Mouse (Mus musculus) T-helper 1 cell (primary cell): ENCODE data around the gene Aox4.

ENCODE experiments used
- in situ Hi-C: fragments of 300-600 bp; cut with MboI, MseI; formaldehyde crosslinking; loops from one replicate; pipeline ENCODE4 v1.15.1; 2025; ENCODE audit warnings: high pct_unique_total_duplicates

The Aox4 gene

DNA sequence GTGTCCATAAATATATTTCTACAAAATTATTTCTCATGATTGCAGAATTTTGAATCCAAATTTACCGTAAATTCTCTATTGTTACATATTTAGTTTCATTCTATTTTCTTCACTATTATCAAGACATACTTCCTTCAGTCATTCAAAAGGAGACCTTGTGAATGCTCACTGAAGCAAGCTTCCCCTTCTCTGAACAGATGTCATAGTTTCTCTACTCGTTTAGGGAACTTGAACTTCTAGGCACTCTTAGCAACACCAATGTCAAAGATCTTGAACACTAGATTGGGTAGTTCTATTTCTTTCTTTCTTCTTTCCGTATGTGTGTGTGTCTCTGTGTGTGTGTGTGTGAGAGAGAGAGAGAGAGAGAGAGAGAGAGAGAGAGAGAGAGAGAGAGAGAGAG lies 34.3 kb downstream of the Aox4 start:
- in situ Hi-C loops, result no loop called here

GRCm38 (mm10) chr1:58248518-58248917 lies 38.3 kb downstream of the Aox4 start:
- in situ Hi-C loops, result no loop called here

DNA sequence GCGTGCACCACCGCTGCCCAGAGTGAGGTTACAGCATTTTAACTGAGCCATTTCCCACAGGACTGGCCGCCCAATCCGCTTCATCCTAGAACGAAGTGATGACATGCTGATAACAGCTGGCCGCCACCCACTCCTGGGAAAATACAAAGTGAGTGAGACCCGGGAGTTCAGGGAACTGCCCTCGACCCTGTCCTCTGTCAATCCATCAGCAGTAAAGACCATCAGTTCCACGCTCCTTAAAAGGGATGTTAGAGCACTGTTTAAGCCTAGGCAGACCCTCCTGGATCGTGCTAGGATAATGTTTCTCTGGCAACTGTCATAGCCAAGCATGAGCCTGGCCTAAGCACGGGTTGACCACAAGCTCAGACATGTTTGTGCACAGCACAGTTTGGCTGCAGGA lies 43.3 kb downstream of the Aox4 start:
- in situ Hi-C loops, result no loop called here

- in situ Hi-C loops, result no loop called here
Measured at GRCm38 (mm10) chr1:58257195-58257991, 47.2 kb downstream of the Aox4 start.

DNA sequence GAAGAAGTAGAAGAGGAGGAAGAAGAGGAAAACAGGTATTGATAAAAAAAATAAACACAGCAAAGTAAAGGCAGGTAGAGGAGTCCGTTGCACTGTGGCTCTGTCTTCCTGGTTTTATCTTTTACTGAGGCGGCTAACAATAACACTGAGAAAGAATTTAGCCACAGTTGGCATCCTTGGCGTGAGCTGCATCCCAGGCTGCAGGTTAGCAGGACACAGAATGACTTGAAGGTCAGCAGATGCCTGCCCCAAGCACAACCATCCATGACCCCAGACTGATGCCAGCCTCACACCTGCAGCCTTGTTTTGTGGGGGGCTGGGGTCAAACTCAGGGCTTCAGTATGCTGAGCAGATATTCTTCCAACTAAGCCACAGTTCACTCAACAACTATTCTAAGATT lies 50.1 kb downstream of the Aox4 start:
- in situ Hi-C loops, result no loop called here

GRCm38 (mm10) chr1:58268231-58268630 lies 58.0 kb downstream of the Aox4 start:
- in situ Hi-C loops, result no loop called here

DNA sequence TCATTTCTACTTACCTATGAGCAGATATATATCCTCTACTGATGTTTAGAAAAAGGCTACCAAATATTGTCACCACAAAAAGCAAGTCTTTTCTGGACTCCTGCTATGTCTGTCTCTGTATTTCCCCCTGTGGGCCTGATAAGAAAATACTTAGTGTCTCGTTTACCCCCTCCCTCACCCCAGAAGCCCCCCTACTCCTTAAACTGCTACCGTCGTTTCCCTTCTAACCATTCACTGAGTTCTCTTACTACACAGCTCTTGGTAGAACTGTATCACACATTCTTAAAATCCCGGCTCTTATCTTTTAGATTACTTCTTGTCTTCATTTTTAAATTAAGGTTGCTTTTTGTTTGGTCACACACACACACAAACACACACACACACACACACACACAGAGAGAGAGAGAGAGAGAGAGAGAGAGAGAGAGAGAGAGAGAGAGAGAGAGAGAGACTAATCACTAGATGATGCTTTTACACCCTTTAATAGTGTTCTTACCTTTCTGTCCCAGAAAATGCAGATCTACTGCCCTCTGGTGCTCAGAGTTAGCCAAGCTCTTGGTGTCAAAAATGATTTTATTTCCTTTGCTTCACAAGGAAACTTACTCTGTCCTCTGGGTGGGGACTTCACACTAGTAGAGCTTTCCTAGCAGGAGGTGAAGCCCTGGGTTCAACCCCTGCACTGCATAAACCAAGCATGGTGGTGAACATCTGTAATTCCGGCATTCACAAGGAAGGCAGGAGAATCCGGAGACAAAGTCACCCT lies 60.8 kb downstream of the Aox4 start:
- in situ Hi-C loops, result loop anchor here (10.0 kb wide), 1 partner anchor 116 kb away; no protein-coding TSS in a partner anchor

DNA sequence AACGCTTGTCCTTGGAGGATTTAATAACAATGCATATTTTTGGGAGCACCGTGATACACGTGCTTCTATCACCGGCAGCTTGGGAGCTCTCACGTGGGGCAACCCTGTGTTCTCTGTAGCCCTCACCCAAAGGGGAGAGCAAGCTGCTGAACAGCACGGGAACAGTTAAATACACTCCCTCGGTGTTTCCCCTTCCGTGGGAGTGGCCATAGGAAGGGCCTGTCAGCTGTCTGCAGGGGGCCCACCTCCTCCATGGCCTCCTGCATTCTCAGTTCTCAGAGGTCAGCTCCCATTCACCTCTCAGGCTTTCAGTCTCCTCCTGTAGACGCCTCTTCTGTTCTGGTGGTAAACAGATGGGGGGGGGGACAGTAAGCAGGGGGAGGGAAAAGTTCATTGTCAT lies 65.7 kb downstream of the Aox4 start:
- in situ Hi-C loops, result loop anchor here (10.0 kb wide), 1 partner anchor 121 kb away; no protein-coding TSS in a partner anchor

- in situ Hi-C loops, result loop anchor here (10.0 kb wide), 1 partner anchor 123 kb away; no protein-coding TSS in a partner anchor
Measured at GRCm38 (mm10) chr1:58278026-58278425, 67.8 kb downstream of the Aox4 start, which contains the start of gene Aox2. Gene Aox2, plus strand, starts transcription at chr1:58278326.

GRCm38 (mm10) chr1:58278513-58278912 lies 68.3 kb downstream of the Aox4 start:
- in situ Hi-C loops, result loop anchor here (10.0 kb wide), 1 partner anchor 124 kb away; no protein-coding TSS in a partner anchor

DNA sequence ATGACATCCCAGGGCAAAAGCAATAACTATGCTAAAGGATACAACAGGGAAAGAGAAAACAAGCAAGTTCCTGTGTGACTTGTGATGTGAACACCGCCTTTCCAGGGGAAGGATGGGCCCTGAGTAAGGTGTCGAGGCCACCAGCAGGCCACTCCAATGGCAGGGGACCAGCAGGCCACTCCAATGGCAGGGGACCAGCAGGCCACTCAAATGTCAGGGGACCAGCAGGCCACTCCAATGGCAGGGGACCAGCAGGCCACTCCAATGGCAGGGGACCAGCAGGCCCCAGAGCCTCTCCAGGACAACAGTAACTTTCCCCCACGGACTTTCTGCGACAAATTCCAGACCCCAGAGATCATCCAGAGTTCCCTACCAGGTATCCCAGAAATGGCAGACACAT lies 70.2 kb downstream of the Aox4 start:
- in situ Hi-C loops, result loop anchor here (5.0 kb wide), 1 partner anchor 838 kb away; no protein-coding TSS in a partner anchor

GRCm38 (mm10) chr1:58280939-58281624 lies 70.9 kb downstream of the Aox4 start:
- in situ Hi-C loops, result loop anchor here (5.0 kb wide), 1 partner anchor 839 kb away; no protein-coding TSS in a partner anchor

GRCm38 (mm10) chr1:58281625-58281988 lies 71.4 kb downstream of the Aox4 start:
- in situ Hi-C loops, result loop anchor here (5.0 kb wide), 1 partner anchor 839 kb away; no protein-coding TSS in a partner anchor

DNA sequence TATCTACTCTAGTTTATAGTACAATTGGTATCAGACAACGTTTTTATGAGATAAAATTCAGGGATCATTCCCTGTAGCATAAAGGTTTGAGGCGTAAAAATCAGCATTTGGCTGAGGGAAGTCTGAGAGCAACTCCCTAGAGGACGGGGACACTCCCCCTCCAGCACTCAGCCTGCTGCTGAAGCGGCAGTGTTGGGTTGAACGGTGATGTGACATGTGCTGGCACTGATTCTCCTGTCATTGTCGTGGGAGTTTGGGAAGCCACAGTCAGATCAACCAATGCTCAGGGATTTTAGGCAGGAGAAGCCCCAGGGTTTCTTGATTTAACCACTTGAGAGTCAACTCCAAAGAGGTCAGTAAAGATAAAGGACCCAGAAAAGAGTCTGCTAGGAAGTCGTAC lies 74.3 kb downstream of the Aox4 start:
- in situ Hi-C loops, result loop anchor here (5.0 kb wide), 1 partner anchor 842 kb away; no protein-coding TSS in a partner anchor

DNA sequence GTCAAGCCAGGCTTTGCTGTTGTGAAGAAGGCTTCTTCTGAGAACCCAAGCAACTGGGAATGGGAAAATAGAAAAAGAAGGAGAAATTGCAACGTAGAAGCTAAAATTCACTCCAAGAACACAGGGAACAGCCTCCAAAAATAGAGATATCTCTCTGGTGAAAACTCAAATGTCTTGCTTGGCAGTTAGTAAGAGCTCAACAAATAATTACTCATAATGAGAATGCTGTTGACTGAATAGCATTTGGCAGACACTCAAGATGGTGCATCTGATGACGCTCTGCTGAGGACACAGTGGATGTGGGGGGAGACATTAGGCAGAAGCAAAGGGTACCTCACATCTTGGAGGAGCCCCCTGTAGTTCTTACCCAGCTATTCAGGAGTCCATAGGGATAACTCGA lies 77.9 kb downstream of the Aox4 start:
- in situ Hi-C loops, result no loop called here

GRCm38 (mm10) chr1:58289863-58290469 lies 79.8 kb downstream of the Aox4 start:
- in situ Hi-C loops, result no loop called here

DNA sequence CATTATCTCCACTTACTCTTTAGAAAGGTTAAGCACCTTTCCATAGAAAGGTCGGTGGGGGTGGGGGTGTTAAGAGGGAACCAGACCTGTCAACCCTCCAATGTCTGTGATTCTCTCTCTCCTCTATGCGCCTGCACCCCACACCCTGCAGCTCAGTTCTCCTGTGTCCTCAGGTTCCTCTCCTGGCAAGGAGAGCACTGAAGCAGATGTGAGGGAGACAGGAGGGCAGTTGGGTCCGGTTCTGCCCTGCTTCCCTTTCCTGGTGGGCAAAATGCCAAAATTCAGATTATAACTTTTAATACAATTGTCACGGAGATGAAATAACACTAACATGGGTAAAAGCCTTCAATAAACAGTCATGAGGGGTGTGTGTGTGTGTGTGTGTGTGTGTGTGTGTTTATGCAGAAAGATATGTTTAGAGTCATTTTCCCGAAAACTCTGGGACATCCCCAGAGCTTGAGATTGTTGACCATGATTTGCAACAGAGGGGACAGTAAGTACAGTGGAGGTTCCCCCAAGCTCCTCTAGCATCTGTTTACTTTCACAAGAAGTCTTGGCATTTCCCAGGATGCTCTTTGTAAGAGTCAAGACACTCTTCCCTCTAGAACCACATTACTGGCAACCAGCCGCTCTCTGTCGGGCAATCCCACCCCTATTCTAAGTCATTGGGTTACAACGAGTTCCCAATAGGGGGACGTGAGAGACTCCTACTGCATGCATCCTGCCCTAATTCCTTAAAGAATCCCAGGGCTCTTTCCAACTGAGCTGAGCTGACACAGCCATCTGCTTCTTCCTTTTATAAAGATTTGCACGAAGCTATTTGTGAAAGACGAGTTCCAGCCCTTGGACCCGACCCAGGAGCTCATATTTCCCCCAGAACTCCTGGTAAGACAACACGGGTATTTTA lies 81.5 kb downstream of the Aox4 start:
- in situ Hi-C loops, result no loop called here

GRCm38 (mm10) chr1:58294730-58295129 lies 84.5 kb downstream of the Aox4 start:
- in situ Hi-C loops, result loop anchor here (5.0 kb wide), 1 partner anchor 93 kb away; no protein-coding TSS in a partner anchor

DNA sequence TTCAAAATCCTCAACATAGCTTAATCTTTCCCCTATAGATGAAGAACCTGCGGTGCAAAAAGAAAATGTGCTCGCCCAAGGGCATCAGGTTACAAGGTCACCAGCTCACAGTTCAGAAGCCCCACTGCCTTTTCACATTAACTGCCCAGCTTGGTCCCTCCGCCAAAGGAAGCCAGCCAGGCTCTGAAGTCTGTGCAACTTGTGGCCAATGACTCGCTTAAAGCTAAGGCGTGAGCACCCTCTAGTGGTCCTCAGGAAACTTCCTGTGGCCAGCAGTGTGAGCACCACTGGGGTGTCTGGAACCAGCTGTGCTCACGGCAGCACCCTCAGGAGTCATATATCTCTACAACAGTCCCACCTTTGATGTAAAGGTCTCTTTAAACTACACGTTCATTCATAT lies 86.1 kb downstream of the Aox4 start:
- in situ Hi-C loops, result loop anchor here (5.0 kb wide), 1 partner anchor 91 kb away; no protein-coding TSS in a partner anchor

DNA sequence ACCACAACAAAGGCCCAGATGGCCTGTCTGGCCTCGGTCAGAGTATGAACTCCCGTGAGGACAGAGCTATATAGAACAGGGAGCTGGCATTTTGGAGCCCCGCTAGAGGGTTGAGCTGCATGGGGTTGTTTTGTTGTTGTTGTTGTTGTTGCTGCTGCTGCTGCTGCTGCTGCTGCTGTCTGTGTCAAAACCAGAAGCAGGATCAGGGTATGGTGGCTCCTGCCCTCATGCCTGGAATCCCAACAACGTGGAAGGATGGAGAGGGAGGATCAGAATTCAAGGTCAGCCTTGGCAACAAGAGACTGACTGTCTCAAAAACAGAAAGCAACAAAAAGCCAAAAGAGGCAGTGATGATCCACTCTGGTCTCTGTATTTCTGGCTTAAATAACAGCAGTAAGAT lies 86.6 kb downstream of the Aox4 start:
- in situ Hi-C loops, result loop anchor here (5.0 kb wide), 1 partner anchor 90 kb away; no protein-coding TSS in a partner anchor
